In genomic region chr11:100395200-100395599, GRCm38 (mm10) we compare ENCODE assay signal across 8 mouse cellular contexts. TPM values are rescaled to one million over a fixed set of nuclear protein-coding genes. Genes with fewer than 3 reads are reported as not detected.
DNase-seq lines count a peak whose midpoint lies in the region; ATAC-seq and TF ChIP-seq lines count a peak whose summit lies in the region.

No protein-coding gene starts in this region.

- H3K4me1 ChIP-seq in heart, adult 2 months (ENCODE audit: control insufficient read depth, insufficient read depth, low read length) = peaks cover 46% of the 10 kb centered on the region
- H3K4me1 ChIP-seq in kidney, adult 2 months (ENCODE audit: control insufficient read depth, insufficient read depth, low read length) = peaks cover 47% of the 10 kb centered on the region
- peaks cover 85% of the 10 kb centered on the region for H3K4me1 ChIP-seq in lung, embryonic 15.5 days
- H3K4me1 ChIP-seq in thymus, adult 2 months (replicated peaks; ENCODE audit: control insufficient read depth, insufficient read depth, low read length) = peaks cover 73% of the 10 kb centered on the region

- peaks cover 2% of the 10 kb centered on the region; the same call in 1 of the 2 replicates for H3K79me2 ChIP-seq in heart, adult 2 months (replicated peaks; ENCODE audit: control insufficient read depth, insufficient read depth, low read length)

- TF ChIP-seq POLR2A in heart, adult 2 months (IDR thresholded peaks at IDR 0.05; ENCODE audit: insufficient read depth, low read depth, low read length) = peak; percentile 40; the same call in 1 of the 2 replicates
- TF ChIP-seq POLR2A in kidney, adult 2 months (IDR thresholded peaks at IDR 0.05; ENCODE audit: low read depth, low read length) = no peak
- no peak for TF ChIP-seq POLR2A in thymus, adult 2 months (IDR thresholded peaks at IDR 0.05; ENCODE audit: control insufficient read depth, extremely low read depth, insufficient read depth, low read length, poor library complexity)

- DNase-seq in R1 (ENCODE audit: low read depth, low spot score) = peak; percentile 65
- peak; percentile 90 for DNase-seq in cerebellum, adult 9-10 months
- DNase-seq in heart, adult 2 months = peak; percentile 87 to 92
- DNase-seq in kidney, adult 2 months = peak; percentile 98
- DNase-seq in urinary bladder, postnatal 14 days (ENCODE audit: low spot score) = peak; percentile 85
- no peak for DNase-seq in thymus, adult 2 months
- DNase-seq in right cerebral cortex, postnatal 10 days (ENCODE audit: low spot score in 2 of 2) = no peak

- TF ChIP-seq EP300 in heart, adult 2 months (IDR thresholded peaks at IDR 0.05; ENCODE audit: insufficient read depth, low read depth, low read length) = peak; percentile 94

- peak overlapping the region; percentile 98 for H3K27ac ChIP-seq in heart, adult 2 months
- H3K27ac ChIP-seq in kidney, adult 2 months (ENCODE audit: insufficient read depth, low read depth, low read length) = peak overlapping the region; percentile 95
- peak overlapping the region; percentile 95 for H3K27ac ChIP-seq in lung, embryonic 15.5 days
- H3K27ac ChIP-seq in thymus, adult 2 months (ENCODE audit: control insufficient read depth, insufficient read depth, low read length) = no peak overlapping the region

- intact Hi-C loops in heart, adult 2 months (cut with DNase I) = loop anchor here (5.0 to 10.0 kb wide), 2 partner anchors 570 to 667 kb away; no protein-coding TSS in a partner anchor

- peak overlapping the region; percentile 68 for H3K4me2 ChIP-seq in lung, embryonic 15.5 days

- H3K9ac ChIP-seq in heart, adult 2 months (ENCODE audit: low read depth, low read length) = peak overlapping the region; percentile 95
- peak overlapping the region; percentile 22; the same call in 1 of the 2 replicates for H3K9ac ChIP-seq in lung, embryonic 15.5 days

- 1% methylated on average over 11 of the region's 11 CpGs for WGBS in heart, adult 2 months
- WGBS in kidney, adult 2 months = under 1% methylated on average over 11 of the region's 11 CpGs
- WGBS in lung, embryonic 15.5 days = 19% methylated on average over 11 of the region's 11 CpGs
- 67% methylated on average over 11 of the region's 11 CpGs for WGBS in thymus, adult 2 months

- ATAC-seq in lung, embryonic 15.5 days (ENCODE audit: borderline replicate concordance, extremely low read depth, low FRiP score, low TSS enrichment) = no peak

- H3K9me3 ChIP-seq in lung, embryonic 15.5 days = no peaks in the 10 kb centered on the region

- peak overlapping the region; percentile 100 for H3K4me3 ChIP-seq in heart, adult 2 months
- H3K4me3 ChIP-seq in kidney, adult 2 months (ENCODE audit: insufficient read depth, low read depth, low read length) = peak overlapping the region; percentile 86
- H3K4me3 ChIP-seq in lung, embryonic 15.5 days = peak overlapping the region; percentile 87
- H3K4me3 ChIP-seq in thymus, adult 2 months (ENCODE audit: control insufficient read depth, insufficient read depth, low read length) = no peak overlapping the region

- peaks cover 25% of the 10 kb centered on the region for H3K36me3 ChIP-seq in heart, adult 2 months (ENCODE audit: control insufficient read depth, insufficient read depth, low read length)
- no peaks in the 10 kb centered on the region for H3K36me3 ChIP-seq in kidney, adult 2 months (ENCODE audit: control insufficient read depth, insufficient read depth, low read length)
- H3K36me3 ChIP-seq in lung, embryonic 15.5 days = no peaks in the 10 kb centered on the region
- no peaks in the 10 kb centered on the region for H3K36me3 ChIP-seq in thymus, adult 2 months (ENCODE audit: control insufficient read depth, insufficient read depth, low read length)

- H3K27me3 ChIP-seq in heart, adult 2 months (ENCODE audit: control insufficient read depth, insufficient read depth, low read length) = no peaks in the 10 kb centered on the region
- H3K27me3 ChIP-seq in kidney, adult 2 months (replicated peaks; ENCODE audit: control insufficient read depth, insufficient read depth, low read length) = no peaks in the 10 kb centered on the region
- H3K27me3 ChIP-seq in lung, embryonic 15.5 days = no peaks in the 10 kb centered on the region
- no peaks in the 10 kb centered on the region for H3K27me3 ChIP-seq in thymus, adult 2 months (ENCODE audit: control insufficient read depth, insufficient read depth, low read length)

- TF ChIP-seq CTCF in heart, adult 2 months (IDR thresholded peaks at IDR 0.05) = no peak
- TF ChIP-seq CTCF in kidney, adult 2 months (conservative IDR thresholded peaks at IDR 0.05; ENCODE audit: insufficient read depth, insufficient read length, low read depth, low read length) = no peak
- no peak for TF ChIP-seq CTCF in thymus, adult 2 months (IDR thresholded peaks at IDR 0.05; ENCODE audit: borderline replicate concordance, control insufficient read depth, extremely low read depth, insufficient read depth, low read length, poor library complexity)

RNA-seq across cellular contexts. Expression of gene Jup, which starts 2.4 kb away (rescaled TPM):
- total RNA-seq in heart, adult 2 months (2021) = 100 to 1,000 TPM; 234 to 237 TPM
- polyA plus RNA-seq in heart, adult 2 months (2012; rRNA removed) = 317 and 318 TPM in 2 replicates
- polyA plus RNA-seq in kidney, adult 2 months (2012; rRNA removed) = 220 and 229 TPM in 2 replicates
- polyA plus RNA-seq in lung, embryonic 15.5 days (2015; fragmentation: Nextera tagmentation; extraction: Ambion mirVana) = 122 and 136 TPM in 2 replicates
- 220 and 221 TPM in 2 replicates for polyA plus RNA-seq in thymus, adult 2 months (2012; rRNA removed)

RNA-seq across cellular contexts. Expression of gene P3h4, which starts 19.4 kb away (rescaled TPM):
- total RNA-seq in heart, adult 2 months (2021) = 10 to 100 TPM; 13.4 to 16.8 TPM
- polyA plus RNA-seq in heart, adult 2 months (2012; rRNA removed) = 29.7 and 35.6 TPM in 2 replicates
- polyA plus RNA-seq in kidney, adult 2 months (2012; rRNA removed) = 11.9 and 13.9 TPM in 2 replicates
- 71.5 and 73.4 TPM in 2 replicates for polyA plus RNA-seq in lung, embryonic 15.5 days (2015; fragmentation: Nextera tagmentation; extraction: Ambion mirVana)
- polyA plus RNA-seq in thymus, adult 2 months (2012; rRNA removed) = 22.3 and 23.6 TPM in 2 replicates

RNA-seq across cellular contexts. Expression of gene Fkbp10, which starts 20.3 kb away (rescaled TPM):
- total RNA-seq in heart, adult 2 months (2021) = 1 to 10 TPM; 7.4 to 7.5 TPM
- 24.8 and 35.6 TPM in 2 replicates for polyA plus RNA-seq in heart, adult 2 months (2012; rRNA removed)
- polyA plus RNA-seq in kidney, adult 2 months (2012; rRNA removed) = 12.5 and 15.9 TPM in 2 replicates
- 142 and 143 TPM in 2 replicates for polyA plus RNA-seq in lung, embryonic 15.5 days (2015; fragmentation: Nextera tagmentation; extraction: Ambion mirVana)
- polyA plus RNA-seq in thymus, adult 2 months (2012; rRNA removed) = 7.8 and 9.5 TPM in 2 replicates

RNA-seq across cellular contexts. Expression of gene Hap1, which starts 39.3 kb away (rescaled TPM):
- total RNA-seq in heart, adult 2 months (2021) = 1 to 10 TPM; 1.3 to 1.5 TPM
- polyA plus RNA-seq in heart, adult 2 months (2012; rRNA removed) = 0.97 and 1.4 TPM in 2 replicates
- 3.0 and 3.6 TPM in 2 replicates for polyA plus RNA-seq in kidney, adult 2 months (2012; rRNA removed)
- 19.8 and 20.7 TPM in 2 replicates for polyA plus RNA-seq in lung, embryonic 15.5 days (2015; fragmentation: Nextera tagmentation; extraction: Ambion mirVana)
- 7.7 and 8.6 TPM in 2 replicates for polyA plus RNA-seq in thymus, adult 2 months (2012; rRNA removed)

RNA-seq across cellular contexts. Expression of gene Nt5c3b, which starts 46.4 kb away (rescaled TPM):
- total RNA-seq in heart, adult 2 months (2021) = 10 to 100 TPM; 23.5 to 24.1 TPM
- polyA plus RNA-seq in heart, adult 2 months (2012; rRNA removed) = 44.0 and 63.3 TPM in 2 replicates
- 29.3 and 32.0 TPM in 2 replicates for polyA plus RNA-seq in kidney, adult 2 months (2012; rRNA removed)
- polyA plus RNA-seq in lung, embryonic 15.5 days (2015; fragmentation: Nextera tagmentation; extraction: Ambion mirVana) = 129 and 133 TPM in 2 replicates
- 129 and 136 TPM in 2 replicates for polyA plus RNA-seq in thymus, adult 2 months (2012; rRNA removed)

Comparison
In these comparisons a context has a peak if more than half of its experiments do, and no peak if none do; other contexts are left out.
1. DNase-seq: peak in R1 (single experiment), cerebellum, adult 9-10 months (single experiment), heart, adult 2 months (2 of 2), kidney, adult 2 months (single experiment) and urinary bladder, postnatal 14 days (single experiment); none in thymus, adult 2 months (single experiment) and right cerebral cortex, postnatal 10 days (0 of 2).